Mouse (Mus musculus): ENCODE data around the gene Prss38.

- no peak for TF ChIP-seq FLI1 (IDR thresholded peaks at IDR 0.05; ENCODE audit: low read length)
- TF ChIP-seq GATA1 (IDR thresholded peaks at IDR 0.05; ENCODE audit: borderline replicate concordance, low read length) = no peak
Observed at GRCm38 (mm10) chr11:59335942-59336341, 39.5 kb downstream of the Prss38 start.

Measured in megakaryocyte, embryonic 14.5 days (primary cell).